In genomic region chr17:26953726-26954125, GRCm38 (mm10) we compare ENCODE assay signal across 8 mouse cellular contexts. TPM values are rescaled to one million over a fixed set of nuclear protein-coding genes. Genes with fewer than 3 reads are reported as not detected.
DNase-seq lines count a peak whose midpoint lies in the region; ATAC-seq and TF ChIP-seq lines count a peak whose summit lies in the region.

No protein-coding gene starts in this region.

- H3K36me3 ChIP-seq in neural tube, embryonic 11.5 days (ENCODE audit: control insufficient read depth, insufficient read depth, low read length): peaks cover 11% of the 10 kb centered on the region; the same call in 1 of the 2 replicates
- H3K36me3 ChIP-seq in limb, embryonic 13.5 days: peaks cover 42% of the 10 kb centered on the region
- H3K36me3 ChIP-seq in stomach, postnatal 0 days (ENCODE audit: control insufficient read depth, insufficient read depth, low read length): no peaks in the 10 kb centered on the region; the same call in 1 of the 2 replicates

- no peak for TF ChIP-seq EP300 in stomach, postnatal 0 days (optimal IDR thresholded peaks at IDR 0.05)

- peak; percentile 9 for DNase-seq in embryo, embryonic 9.5 days (ENCODE audit: extremely low spot score)
- no peak for DNase-seq in embryo, embryonic 10.5 days (ENCODE audit: low spot score)
- no peak for DNase-seq in neural tube, embryonic 11.5 days (ENCODE audit: low spot score)
- no peak for DNase-seq in neural tube, embryonic 10.5 days (ENCODE audit: extremely low spot score, low spot score)
- DNase-seq in stomach, postnatal 0 days (ENCODE audit: low spot score): peak; percentile 43
- no peak for DNase-seq in B cell, adult 2 months
- DNase-seq in adrenal gland, postnatal 25 days: no peak

- H3K27me3 ChIP-seq in neural tube, embryonic 11.5 days (ENCODE audit: control insufficient read depth, insufficient read depth, low read length): no peaks in the 10 kb centered on the region
- no peaks in the 10 kb centered on the region for H3K27me3 ChIP-seq in limb, embryonic 13.5 days
- no peaks in the 10 kb centered on the region for H3K27me3 ChIP-seq in stomach, postnatal 0 days (ENCODE audit: control insufficient read depth, insufficient read depth, low read length)

- peaks cover 33% of the 10 kb centered on the region for H3K4me1 ChIP-seq in neural tube, embryonic 11.5 days (ENCODE audit: control insufficient read depth, insufficient read depth, low read length)
- H3K4me1 ChIP-seq in limb, embryonic 13.5 days: peaks cover 55% of the 10 kb centered on the region
- H3K4me1 ChIP-seq in stomach, postnatal 0 days (replicated peaks; ENCODE audit: control insufficient read depth, insufficient read depth): peaks cover 2% of the 10 kb centered on the region

- peak overlapping the region; percentile 11; the same call in 1 of the 2 replicates for H3K9ac ChIP-seq in neural tube, embryonic 11.5 days (ENCODE audit: low read length)
- peak overlapping the region; percentile 70 for H3K9ac ChIP-seq in limb, embryonic 13.5 days
- no peak overlapping the region for H3K9ac ChIP-seq in stomach, postnatal 0 days (ENCODE audit: low read length)

- H3K4me3 ChIP-seq in neural tube, embryonic 11.5 days (ENCODE audit: low read depth, low read length): 0 out of 2 replicates have a peak overlapping the region, but pooled peaks have one; percentile 8
- H3K4me3 ChIP-seq in limb, embryonic 13.5 days: peak overlapping the region; percentile 45
- H3K4me3 ChIP-seq in stomach, postnatal 0 days (ENCODE audit: low read depth, low read length): no peak overlapping the region

- WGBS in neural tube, embryonic 11.5 days: 19% methylated on average over 14 of the region's 16 CpGs
- 10% methylated on average over 14 of the region's 16 CpGs for WGBS in limb, embryonic 13.5 days
- 45% methylated on average over 10 of the region's 16 CpGs for WGBS in stomach, postnatal 0 days

- TF ChIP-seq CTCF in stomach, postnatal 0 days (IDR thresholded peaks at IDR 0.05; ENCODE audit: low read depth): no peak

- no peak overlapping the region for H3K27ac ChIP-seq in neural tube, embryonic 11.5 days (ENCODE audit: low read depth, low read length)
- no peak overlapping the region for H3K27ac ChIP-seq in limb, embryonic 13.5 days
- H3K27ac ChIP-seq in stomach, postnatal 0 days (replicated peaks): no peak overlapping the region

- H3K4me2 ChIP-seq in neural tube, embryonic 11.5 days (ENCODE audit: low read depth): peak overlapping the region; percentile 75
- H3K4me2 ChIP-seq in limb, embryonic 13.5 days (replicated peaks): peak overlapping the region; percentile 90
- H3K4me2 ChIP-seq in stomach, postnatal 0 days (replicated peaks; ENCODE audit: low read depth): no peak overlapping the region

- no peaks in the 10 kb centered on the region for H3K9me3 ChIP-seq in neural tube, embryonic 11.5 days (ENCODE audit: control insufficient read depth, low read length)
- no peaks in the 10 kb centered on the region for H3K9me3 ChIP-seq in limb, embryonic 13.5 days
- no peaks in the 10 kb centered on the region for H3K9me3 ChIP-seq in stomach, postnatal 0 days (ENCODE audit: control insufficient read depth, low read length)

- no peak for ATAC-seq in neural tube, embryonic 11.5 days (ENCODE audit: insufficient read depth, low FRiP score, low TSS enrichment)
- no peak for ATAC-seq in limb, embryonic 13.5 days (ENCODE audit: low FRiP score, low read depth)
- 0 out of 2 replicates have a peak, but pooled peaks have one; percentile 22 for ATAC-seq in stomach, postnatal 0 days (ENCODE audit: low FRiP score, low TSS enrichment)

RNA-seq across cellular contexts. Expression of gene Syngap1, which starts 12.7 kb away (rescaled TPM):
- 2.6 and 2.8 TPM in 2 replicates for polyA plus RNA-seq in neural tube, embryonic 11.5 days (2014; fragmentation: Nextera tagmentation; extraction: Ambion mirVana)
- 3.6 and 4.4 TPM in 2 replicates for polyA plus RNA-seq in limb, embryonic 13.5 days (2015; fragmentation: Nextera tagmentation; extraction: Ambion mirVana)
- 0.61 and 0.70 TPM in 2 replicates for polyA plus RNA-seq in stomach, postnatal 0 days (2015; fragmentation: Nextera tagmentation; extraction: Ambion mirVana)
- total RNA-seq in adrenal gland, postnatal 25 days (2021): 25.9 and 26.7 TPM in 2 replicates

RNA-seq across cellular contexts. Expression of gene Cuta, which starts 14.4 kb away (rescaled TPM):
- 136 and 138 TPM in 2 replicates for polyA plus RNA-seq in neural tube, embryonic 11.5 days (2014; fragmentation: Nextera tagmentation; extraction: Ambion mirVana)
- 170 and 176 TPM in 2 replicates for polyA plus RNA-seq in limb, embryonic 13.5 days (2015; fragmentation: Nextera tagmentation; extraction: Ambion mirVana)
- polyA plus RNA-seq in stomach, postnatal 0 days (2015; fragmentation: Nextera tagmentation; extraction: Ambion mirVana): 157 and 163 TPM in 2 replicates
- 150 and 153 TPM in 2 replicates for total RNA-seq in adrenal gland, postnatal 25 days (2021)

RNA-seq across cellular contexts. Expression of gene Zbtb9, which starts 19.2 kb away (rescaled TPM):
- 13.5 and 14.1 TPM in 2 replicates for polyA plus RNA-seq in neural tube, embryonic 11.5 days (2014; fragmentation: Nextera tagmentation; extraction: Ambion mirVana)
- 15.5 and 16.7 TPM in 2 replicates for polyA plus RNA-seq in limb, embryonic 13.5 days (2015; fragmentation: Nextera tagmentation; extraction: Ambion mirVana)
- polyA plus RNA-seq in stomach, postnatal 0 days (2015; fragmentation: Nextera tagmentation; extraction: Ambion mirVana): 6.9 and 7.8 TPM in 2 replicates
- total RNA-seq in adrenal gland, postnatal 25 days (2021): 5.1 and 8.0 TPM in 2 replicates

RNA-seq across cellular contexts. Expression of gene Phf1, which starts 20.9 kb away (rescaled TPM):
- 5.8 and 6.4 TPM in 2 replicates for polyA plus RNA-seq in neural tube, embryonic 11.5 days (2014; fragmentation: Nextera tagmentation; extraction: Ambion mirVana)
- polyA plus RNA-seq in limb, embryonic 13.5 days (2015; fragmentation: Nextera tagmentation; extraction: Ambion mirVana): 15.0 and 15.6 TPM in 2 replicates
- polyA plus RNA-seq in stomach, postnatal 0 days (2015; fragmentation: Nextera tagmentation; extraction: Ambion mirVana): 4.7 and 5.8 TPM in 2 replicates
- 29.8 and 44.1 TPM in 2 replicates for total RNA-seq in adrenal gland, postnatal 25 days (2021)

RNA-seq across cellular contexts. Expression of gene Kifc5b, which starts 36.8 kb away (rescaled TPM):
- 5.6 and 5.8 TPM in 2 replicates for polyA plus RNA-seq in neural tube, embryonic 11.5 days (2014; fragmentation: Nextera tagmentation; extraction: Ambion mirVana)
- polyA plus RNA-seq in limb, embryonic 13.5 days (2015; fragmentation: Nextera tagmentation; extraction: Ambion mirVana): 9.0 and 9.6 TPM in 2 replicates
- polyA plus RNA-seq in stomach, postnatal 0 days (2015; fragmentation: Nextera tagmentation; extraction: Ambion mirVana): 1.5 and 1.6 TPM in 2 replicates
- total RNA-seq in adrenal gland, postnatal 25 days (2021): 3.5 and 4.0 TPM in 2 replicates

Comparison
In these comparisons a context has a peak if more than half of its experiments do, and no peak if none do; other contexts are left out.
1. DNase-seq: peak in embryo, embryonic 9.5 days (single experiment) and stomach, postnatal 0 days (single experiment); none in embryo, embryonic 10.5 days (single experiment), neural tube, embryonic 11.5 days (single experiment), neural tube, embryonic 10.5 days (single experiment), B cell, adult 2 months (0 of 2) and adrenal gland, postnatal 25 days (single experiment).